Comparison of ENCODE assay signal across 8 mouse cellular contexts in the genomic region with DNA sequence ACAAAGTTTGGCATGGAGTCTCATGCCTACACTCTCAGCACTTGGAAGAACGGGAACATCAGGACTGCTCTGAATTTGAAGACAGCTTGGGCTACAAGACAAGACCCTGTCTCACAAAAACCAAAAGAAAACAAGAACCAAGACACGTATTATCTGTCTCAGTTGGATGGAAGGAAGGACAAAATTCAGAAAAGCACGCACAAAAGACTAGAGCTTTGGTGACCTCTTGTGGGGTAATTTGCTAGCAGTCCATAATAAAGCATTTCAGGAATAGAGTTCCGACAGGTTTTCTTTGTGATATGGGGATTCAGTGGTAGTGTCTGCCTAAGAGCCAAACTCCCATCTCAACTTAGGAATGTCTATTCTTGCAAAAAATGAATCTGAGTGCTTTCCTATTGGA. TPM values are rescaled to one million over a fixed set of nuclear protein-coding genes. Genes with fewer than 3 reads are reported as not detected.
A peak's percentile ranks its signal among the peaks of the same experiment; 100 is the strongest.
DNase-seq lines count a peak whose midpoint lies in the region; ATAC-seq lines count a peak whose summit lies in the region.

No protein-coding gene starts in this region.

- no peak overlapping the region for H3K4me2 ChIP-seq in embryonic facial prominence, embryonic 11.5 days (ENCODE audit: low read depth, low read length)

- no peak overlapping the region for H3K27ac ChIP-seq in embryonic facial prominence, embryonic 11.5 days (replicated peaks; ENCODE audit: low read depth, low read length)
- H3K27ac ChIP-seq in embryonic facial prominence, embryonic 10.5 days (replicated peaks): no peak overlapping the region

- H3K9me3 ChIP-seq in embryonic facial prominence, embryonic 11.5 days (replicated peaks; ENCODE audit: control insufficient read depth, low read length): no peaks in the 10 kb centered on the region
- no peaks in the 10 kb centered on the region for H3K9me3 ChIP-seq in embryonic facial prominence, embryonic 10.5 days

- 42% methylated on average over 4 of the region's 4 CpGs for WGBS in embryonic facial prominence, embryonic 11.5 days
- WGBS in embryonic facial prominence, embryonic 10.5 days: 51% methylated on average over 4 of the region's 4 CpGs

- DNase-seq in embryonic facial prominence, embryonic 11.5 days (ENCODE audit: low spot score): peak; percentile 64
- no peak for DNase-seq in embryonic facial prominence, embryonic 10.5 days (ENCODE audit: low spot score)
- peak; percentile 35 to 42 for DNase-seq in layer of hippocampus, postnatal 10 days (ENCODE audit: low spot score in 2 of 2)
- DNase-seq in layer of hippocampus, postnatal 36 days: no peak
- DNase-seq in brain, embryonic 18.5 days (ENCODE audit: low read depth, low spot score): peak; percentile 37
- peak; percentile 12 for DNase-seq in lung, postnatal 25 days (ENCODE audit: low spot score)
- no peak for DNase-seq in thymus, postnatal 4 days
- no peak for DNase-seq in adrenal gland, adult 18-20 months (ENCODE audit: low spot score in 2 of 2)

- no peak for ATAC-seq in embryonic facial prominence, embryonic 11.5 days (replicated peaks; ENCODE audit: insufficient number of reproducible peaks, low FRiP score, low TSS enrichment, low read depth)

- H3K27me3 ChIP-seq in embryonic facial prominence, embryonic 11.5 days (ENCODE audit: control insufficient read depth, insufficient read depth, low read length): no peaks in the 10 kb centered on the region
- no peaks in the 10 kb centered on the region for H3K27me3 ChIP-seq in embryonic facial prominence, embryonic 10.5 days (replicated peaks; ENCODE audit: low read depth, poor library complexity, severe bottlenecking)

- no peaks in the 10 kb centered on the region for H3K36me3 ChIP-seq in embryonic facial prominence, embryonic 11.5 days (replicated peaks; ENCODE audit: control insufficient read depth, insufficient read depth, low read depth, low read length)
- no peaks in the 10 kb centered on the region for H3K36me3 ChIP-seq in embryonic facial prominence, embryonic 10.5 days (replicated peaks)

- no peak overlapping the region for H3K9ac ChIP-seq in embryonic facial prominence, embryonic 11.5 days (replicated peaks; ENCODE audit: low read length)

- H3K4me3 ChIP-seq in embryonic facial prominence, embryonic 11.5 days (ENCODE audit: low read depth, low read length): no peak overlapping the region
- no peak overlapping the region for H3K4me3 ChIP-seq in embryonic facial prominence, embryonic 10.5 days

- H3K4me1 ChIP-seq in embryonic facial prominence, embryonic 11.5 days (ENCODE audit: control insufficient read depth, insufficient read depth, low read length): no peaks in the 10 kb centered on the region
- H3K4me1 ChIP-seq in embryonic facial prominence, embryonic 10.5 days: no peaks in the 10 kb centered on the region

RNA-seq across cellular contexts. Expression of a gene that starts 24.5 kb away (rescaled TPM):
- 17.5 and 18.4 TPM in 2 replicates for polyA plus RNA-seq in embryonic facial prominence, embryonic 11.5 days (2014; fragmentation: Nextera tagmentation; extraction: Ambion mirVana)
- polyA plus RNA-seq in embryonic facial prominence, embryonic 10.5 days (2016; fragmentation: Nextera tagmentation; extraction: Ambion mirVana): 13.2 and 13.6 TPM in 2 replicates
- total RNA-seq in layer of hippocampus, postnatal 10 days (2021): 100 to 1,000 TPM; 213 to 240 TPM
- 100 to 1,000 TPM; 226 to 238 TPM for total RNA-seq in layer of hippocampus, postnatal 36 days (2021)
- 10 to 100 TPM; 32.0 to 33.7 TPM for total RNA-seq in adrenal gland, adult 18-20 months (2021)

Comparison
In these comparisons a context has a peak if more than half of its experiments do, and no peak if none do; other contexts are left out.
1. DNase-seq: peak in embryonic facial prominence, embryonic 11.5 days (single experiment), layer of hippocampus, postnatal 10 days (2 of 2), brain, embryonic 18.5 days (single experiment) and lung, postnatal 25 days (single experiment); none in embryonic facial prominence, embryonic 10.5 days (single experiment), layer of hippocampus, postnatal 36 days (0 of 2), thymus, postnatal 4 days (single experiment) and adrenal gland, adult 18-20 months (0 of 2).
2. RNA of a gene that starts 24.5 kb away (total RNA-seq): 213 to 240 TPM in layer of hippocampus, postnatal 10 days and 226 to 238 TPM in layer of hippocampus, postnatal 36 days; 32.0 to 33.7 TPM in adrenal gland, adult 18-20 months; every median in the first group is over 4 times any median in the second.